16 mouse cellular contexts compared by ENCODE assay signal in genomic region chr1:131820887-131821328, GRCm38 (mm10). TPM values are rescaled to one million over a fixed set of nuclear protein-coding genes. Genes with fewer than 3 reads are reported as not detected.
DNase-seq lines count a peak whose midpoint lies in the region; ATAC-seq and TF ChIP-seq lines count a peak whose summit lies in the region.
"Had no signal": no experiment of that assay in that cellular context is flagged by ENCODE, and none has a peak within 500 bp of the region (broad histone marks: within the 10 kb centered on the region; RNA-seq: fewer than 3 reads in every experiment).

No protein-coding gene starts in this region.

- peak; percentile 58 for TF ChIP-seq EP300 in CH12.LX (IDR thresholded peaks at IDR 0.05; ENCODE audit: low read length)

- no peak for TF ChIP-seq CTCF in CH12.LX (conservative IDR thresholded peaks at IDR 0.05 in 1 of 2, IDR thresholded peaks at IDR 0.05 in 1 of 2; ENCODE audit: low read depth in 2 of 2, low read length in 2 of 2)

- peak; percentile 50; the same call in 1 of the 2 replicates for ATAC-seq in forebrain, embryonic 14.5 days
- ATAC-seq in limb, embryonic 12.5 days (ENCODE audit: insufficient number of reproducible peaks, insufficient read depth, low FRiP score, low TSS enrichment, low read depth): no peak
- ATAC-seq in limb, embryonic 14.5 days (ENCODE audit: low FRiP score, low read depth): peak; percentile 62; the same call in 1 of the 2 replicates
- no peak for ATAC-seq in kidney, embryonic 16.5 days (ENCODE audit: low FRiP score, low TSS enrichment)

- no peak for TF ChIP-seq POLR2A in CH12.LX (IDR thresholded peaks at IDR 0.05; ENCODE audit: low read depth, low read length)
- no peak for TF ChIP-seq POLR2A in limb, embryonic 14.5 days (IDR thresholded peaks at IDR 0.05; ENCODE audit: borderline replicate concordance, extremely low read depth, insufficient read depth, insufficient read length)

- dilution Hi-C loops in CH12.LX (cut with MboI; ENCODE audit: extremely low pct_ligation_motif_present, extremely low pct_unique_long_range_greater_than_20kb, low sequenced_read_pairs): no loop called here

- H3K27me3 ChIP-seq in forebrain, embryonic 14.5 days (replicated peaks; ENCODE audit: control insufficient read depth, insufficient read depth, low read length): no peaks in the 10 kb centered on the region
- H3K27me3 ChIP-seq in forebrain, embryonic 10.5 days (ENCODE audit: poor library complexity, severe bottlenecking): no peaks in the 10 kb centered on the region
- no peaks in the 10 kb centered on the region for H3K27me3 ChIP-seq in limb, embryonic 12.5 days
- no peaks in the 10 kb centered on the region for H3K27me3 ChIP-seq in limb, embryonic 10.5 days (ENCODE audit: low read depth, poor library complexity, severe bottlenecking)
- peaks cover 8% of the 10 kb centered on the region for H3K27me3 ChIP-seq in CH12.LX (replicated peaks)
- H3K27me3 ChIP-seq in limb, embryonic 14.5 days (ENCODE audit: control insufficient read depth, insufficient read depth, low read length): no peaks in the 10 kb centered on the region
- no peaks in the 10 kb centered on the region for H3K27me3 ChIP-seq in kidney, embryonic 16.5 days (ENCODE audit: insufficient read depth, low read length)
- H3K27me3 ChIP-seq: lung, embryonic 15.5 days had no signal

- no peaks in the 10 kb centered on the region for H3K79me2 ChIP-seq in CH12.LX (replicated peaks; ENCODE audit: control insufficient read depth, extremely low read depth, insufficient read depth, poor library complexity, severe bottlenecking)

- 59% methylated on average over 10 of the region's 10 CpGs for WGBS in forebrain, embryonic 14.5 days
- WGBS in forebrain, embryonic 10.5 days: 89% methylated on average over 10 of the region's 10 CpGs
- 77% methylated on average over 10 of the region's 10 CpGs for WGBS in limb, embryonic 12.5 days
- 88% methylated on average over 10 of the region's 10 CpGs for WGBS in limb, embryonic 10.5 days
- WGBS in limb, embryonic 14.5 days: 63% methylated on average over 10 of the region's 10 CpGs
- 75% methylated on average over 10 of the region's 10 CpGs for WGBS in kidney, embryonic 16.5 days

- H3K4me2 ChIP-seq in forebrain, embryonic 14.5 days (ENCODE audit: low read length): no peak overlapping the region
- H3K4me2 ChIP-seq in limb, embryonic 12.5 days: no peak overlapping the region
- no peak overlapping the region for H3K4me2 ChIP-seq in CH12.LX (ENCODE audit: insufficient read depth, low read depth, poor library complexity, severe bottlenecking)
- no peak overlapping the region for H3K4me2 ChIP-seq in limb, embryonic 14.5 days (replicated peaks; ENCODE audit: low read depth, low read length, severe bottlenecking)
- H3K4me2 ChIP-seq in kidney, embryonic 16.5 days (replicated peaks; ENCODE audit: low read depth, low read length): no peak overlapping the region
- H3K4me2 ChIP-seq: lung, embryonic 15.5 days had no signal

- H3K36me3 ChIP-seq in forebrain, embryonic 14.5 days (ENCODE audit: control insufficient read depth, insufficient read depth, low read length): no peaks in the 10 kb centered on the region
- H3K36me3 ChIP-seq in forebrain, embryonic 10.5 days (replicated peaks): no peaks in the 10 kb centered on the region
- no peaks in the 10 kb centered on the region for H3K36me3 ChIP-seq in limb, embryonic 12.5 days
- no peaks in the 10 kb centered on the region for H3K36me3 ChIP-seq in limb, embryonic 10.5 days
- H3K36me3 ChIP-seq in CH12.LX (replicated peaks in 1 of 2; ENCODE audit: control insufficient read depth in 1 of 2, insufficient read depth in 1 of 2, low read length in 1 of 2): no peaks in the 10 kb centered on the region
- no peaks in the 10 kb centered on the region for H3K36me3 ChIP-seq in limb, embryonic 14.5 days (ENCODE audit: control insufficient read depth, insufficient read depth, low read length)
- no peaks in the 10 kb centered on the region for H3K36me3 ChIP-seq in kidney, embryonic 16.5 days (ENCODE audit: insufficient read depth, low read length)
- H3K36me3 ChIP-seq: lung, embryonic 15.5 days had no signal

- H3K4me1 ChIP-seq in forebrain, embryonic 14.5 days (ENCODE audit: control insufficient read depth, insufficient read depth, low read length): no peaks in the 10 kb centered on the region
- no peaks in the 10 kb centered on the region for H3K4me1 ChIP-seq in forebrain, embryonic 10.5 days
- 0 out of 2 replicates have a peak, but pooled peaks cover 3% of the 10 kb centered on the region for H3K4me1 ChIP-seq in limb, embryonic 12.5 days (replicated peaks)
- peaks cover 19% of the 10 kb centered on the region for H3K4me1 ChIP-seq in limb, embryonic 10.5 days
- peaks cover 15 to 55% of the 10 kb centered on the region in 2 experiments for H3K4me1 ChIP-seq in CH12.LX (ENCODE audit: control insufficient read depth in 1 of 2, insufficient read depth in 2 of 2)
- no peaks in the 10 kb centered on the region for H3K4me1 ChIP-seq in limb, embryonic 14.5 days (ENCODE audit: control insufficient read depth, insufficient read depth, low read length)
- no peaks in the 10 kb centered on the region for H3K4me1 ChIP-seq in kidney, embryonic 16.5 days (ENCODE audit: insufficient read depth, low read length)
- H3K4me1 ChIP-seq: lung, embryonic 15.5 days had no signal

- no peak overlapping the region for H3K4me3 ChIP-seq in forebrain, embryonic 14.5 days (ENCODE audit: low read depth, low read length)
- H3K4me3 ChIP-seq in forebrain, embryonic 10.5 days: no peak overlapping the region
- H3K4me3 ChIP-seq in limb, embryonic 12.5 days (replicated peaks): no peak overlapping the region
- no peak overlapping the region for H3K4me3 ChIP-seq in limb, embryonic 10.5 days
- H3K4me3 ChIP-seq in CH12.LX (replicated peaks in 1 of 3; ENCODE audit: low read depth in 2 of 3, low read length in 2 of 3, poor library complexity in 1 of 3): no peak overlapping the region
- no peak overlapping the region for H3K4me3 ChIP-seq in limb, embryonic 14.5 days (replicated peaks; ENCODE audit: low read length)
- H3K4me3 ChIP-seq in kidney, embryonic 16.5 days (ENCODE audit: low read length): no peak overlapping the region
- H3K4me3 ChIP-seq: gastrocnemius, adult 2 months; lung, embryonic 15.5 days had no signal

- DNase-seq in forebrain, embryonic 14.5 days (ENCODE audit: low spot score): peak; percentile 68
- DNase-seq in forebrain, embryonic 10.5 days (ENCODE audit: extremely low spot score, low spot score): no peak
- DNase-seq in limb, embryonic 10.5 days (ENCODE audit: low spot score): no peak
- peak; percentile 67 for DNase-seq in CH12.LX (ENCODE audit: extremely low read depth)
- peak; percentile 48 for DNase-seq in limb, embryonic 14.5 days (ENCODE audit: low spot score)
- no peak for DNase-seq in retina, embryonic 14.5 days (ENCODE audit: low spot score)
- DNase-seq: cerebellum, adult 11 months; cerebellum, postnatal 36 days; gastrocnemius, adult 2 months; heart, adult 18-20 months; right cerebral cortex, postnatal 25 days had no signal

- no peak overlapping the region for H3K9ac ChIP-seq in forebrain, embryonic 14.5 days (ENCODE audit: low read length)
- no peak overlapping the region for H3K9ac ChIP-seq in limb, embryonic 12.5 days (replicated peaks)
- no peak overlapping the region for H3K9ac ChIP-seq in CH12.LX (ENCODE audit: insufficient read depth, low read depth)
- H3K9ac ChIP-seq in limb, embryonic 14.5 days (ENCODE audit: low read depth, low read length, severe bottlenecking): no peak overlapping the region
- no peak overlapping the region for H3K9ac ChIP-seq in kidney, embryonic 16.5 days (replicated peaks; ENCODE audit: low read length)
- H3K9ac ChIP-seq: lung, embryonic 15.5 days had no signal

- in situ Hi-C loops in CH12.LX (cut with MboI; ENCODE audit: low pct_ligation_motif_present, low pct_unique_long_range_greater_than_20kb, low sequenced_read_pairs): no loop called here

- no peaks in the 10 kb centered on the region for H3K9me3 ChIP-seq in forebrain, embryonic 14.5 days (replicated peaks; ENCODE audit: control insufficient read depth, low read length)
- 0 out of 2 replicates have a peak, but pooled peaks cover 6% of the 10 kb centered on the region for H3K9me3 ChIP-seq in forebrain, embryonic 10.5 days
- peaks cover 7% of the 10 kb centered on the region; the same call in 1 of the 2 replicates for H3K9me3 ChIP-seq in limb, embryonic 12.5 days
- H3K9me3 ChIP-seq in limb, embryonic 10.5 days (replicated peaks): no peaks in the 10 kb centered on the region
- peaks cover 7% of the 10 kb centered on the region for H3K9me3 ChIP-seq in CH12.LX (replicated peaks; ENCODE audit: low read length)
- H3K9me3 ChIP-seq in limb, embryonic 14.5 days (ENCODE audit: control insufficient read depth, low read length): no peaks in the 10 kb centered on the region
- no peaks in the 10 kb centered on the region for H3K9me3 ChIP-seq in kidney, embryonic 16.5 days (ENCODE audit: low read length)
- H3K9me3 ChIP-seq: lung, embryonic 15.5 days had no signal

- no peak for TF ChIP-seq RAD21 in CH12.LX (IDR thresholded peaks at IDR 0.05; ENCODE audit: low read depth, low read length)

- H3K27ac ChIP-seq in forebrain, embryonic 14.5 days (ENCODE audit: low read depth, low read length): no peak overlapping the region
- no peak overlapping the region for H3K27ac ChIP-seq in forebrain, embryonic 10.5 days
- peak overlapping the region; percentile 26; the same call in 1 of the 2 replicates for H3K27ac ChIP-seq in limb, embryonic 12.5 days
- no peak overlapping the region for H3K27ac ChIP-seq in limb, embryonic 10.5 days
- H3K27ac ChIP-seq in CH12.LX (ENCODE audit: insufficient read depth, low read depth): no peak overlapping the region
- H3K27ac ChIP-seq in limb, embryonic 14.5 days (replicated peaks; ENCODE audit: low read depth, low read length): no peak overlapping the region
- H3K27ac ChIP-seq in kidney, embryonic 16.5 days (ENCODE audit: low read length): no peak overlapping the region
- H3K27ac ChIP-seq: gastrocnemius, adult 2 months; kidney, postnatal 0 days; lung, embryonic 15.5 days had no signal

RNA-seq across cellular contexts. Expression of gene Slc41a1, which starts 6.4 kb away (rescaled TPM):
- polyA plus RNA-seq in forebrain, embryonic 14.5 days (2014; fragmentation: Nextera tagmentation; extraction: Ambion mirVana): 11.9 and 14.5 TPM in 2 replicates
- polyA plus RNA-seq in forebrain, embryonic 10.5 days (2016; fragmentation: Nextera tagmentation; extraction: Ambion mirVana): 11.2 and 11.3 TPM in 2 replicates
- 13.7 and 14.9 TPM in 2 replicates for polyA plus RNA-seq in limb, embryonic 12.5 days (2016; fragmentation: Nextera tagmentation; extraction: Ambion mirVana)
- 11.1 and 13.0 TPM in 2 replicates for polyA plus RNA-seq in limb, embryonic 10.5 days (2016; fragmentation: Nextera tagmentation; extraction: Ambion mirVana)
- total RNA-seq in CH12.LX (2012; rRNA removed) (8.8 and 10.4 TPM in 2 replicates), CH12.LX (2014; rRNA removed) (5.2 and 6.3 TPM in 2 replicates)
- polyA plus RNA-seq in CH12.LX (2012; ENCODE audit: insufficient read length, low read depth): 9.4 and 10.7 TPM in 2 replicates
- 27.0 and 43.4 TPM in 2 replicates for polyA plus RNA-seq in limb, embryonic 14.5 days (2012; rRNA removed)
- 13.3 and 15.3 TPM in 2 replicates for polyA plus RNA-seq in limb, embryonic 14.5 days (2014; fragmentation: Nextera tagmentation; extraction: Ambion mirVana)
- 16.0 and 16.1 TPM in 2 replicates for polyA plus RNA-seq in kidney, embryonic 16.5 days (2015; fragmentation: Nextera tagmentation; extraction: Ambion mirVana)

RNA-seq across cellular contexts. Expression of gene Pm20d1, which starts 23.7 kb away (rescaled TPM):
- 0.31 and 0.42 TPM in 2 replicates for polyA plus RNA-seq in forebrain, embryonic 14.5 days (2014; fragmentation: Nextera tagmentation; extraction: Ambion mirVana)
- 1.5 TPM in 2 replicates for polyA plus RNA-seq in forebrain, embryonic 10.5 days (2016; fragmentation: Nextera tagmentation; extraction: Ambion mirVana)
- 1.7 and 2.5 TPM in 2 replicates for polyA plus RNA-seq in limb, embryonic 12.5 days (2016; fragmentation: Nextera tagmentation; extraction: Ambion mirVana)
- 2.8 and 3.5 TPM in 2 replicates for polyA plus RNA-seq in limb, embryonic 10.5 days (2016; fragmentation: Nextera tagmentation; extraction: Ambion mirVana)
- total RNA-seq in CH12.LX (2012; rRNA removed) (0.17 and 0.29 TPM in 2 replicates), CH12.LX (2014; rRNA removed) (0.09 and 0.21 TPM in 2 replicates)
- 0.19 and 0.53 TPM in 2 replicates for polyA plus RNA-seq in CH12.LX (2012; ENCODE audit: insufficient read length, low read depth)
- 0.42 and 0.53 TPM in 2 replicates for polyA plus RNA-seq in limb, embryonic 14.5 days (2012; rRNA removed)
- polyA plus RNA-seq in limb, embryonic 14.5 days (2014; fragmentation: Nextera tagmentation; extraction: Ambion mirVana): 0.29 and 0.90 TPM in 2 replicates
- 4.2 and 5.0 TPM in 2 replicates for polyA plus RNA-seq in kidney, embryonic 16.5 days (2015; fragmentation: Nextera tagmentation; extraction: Ambion mirVana)
- total RNA-seq: monocyte, adult 5-6 weeks had no signal

RNA-seq across cellular contexts. Expression of gene Rab29, which starts 46.1 kb away (rescaled TPM):
- polyA plus RNA-seq in forebrain, embryonic 14.5 days (2014; fragmentation: Nextera tagmentation; extraction: Ambion mirVana): 8.2 and 9.3 TPM in 2 replicates
- polyA plus RNA-seq in forebrain, embryonic 10.5 days (2016; fragmentation: Nextera tagmentation; extraction: Ambion mirVana): 9.2 and 10.4 TPM in 2 replicates
- polyA plus RNA-seq in limb, embryonic 12.5 days (2016; fragmentation: Nextera tagmentation; extraction: Ambion mirVana): 14.5 and 14.7 TPM in 2 replicates
- polyA plus RNA-seq in limb, embryonic 10.5 days (2016; fragmentation: Nextera tagmentation; extraction: Ambion mirVana): 6.1 and 8.6 TPM in 2 replicates
- total RNA-seq in CH12.LX (2012; rRNA removed) (10.8 and 11.5 TPM in 2 replicates), CH12.LX (2014; rRNA removed) (16.4 and 17.8 TPM in 2 replicates)
- polyA plus RNA-seq in CH12.LX (2012; ENCODE audit: insufficient read length, low read depth): 14.8 and 15.6 TPM in 2 replicates
- 22.8 and 25.4 TPM in 2 replicates for polyA plus RNA-seq in limb, embryonic 14.5 days (2012; rRNA removed)
- 25.2 and 27.7 TPM in 2 replicates for polyA plus RNA-seq in limb, embryonic 14.5 days (2014; fragmentation: Nextera tagmentation; extraction: Ambion mirVana)
- polyA plus RNA-seq in kidney, embryonic 16.5 days (2015; fragmentation: Nextera tagmentation; extraction: Ambion mirVana): 20.1 and 21.6 TPM in 2 replicates

Comparison
In these comparisons a context has a peak if more than half of its experiments do, and no peak if none do; other contexts are left out.
1. ATAC-seq: peak in forebrain, embryonic 14.5 days (single experiment) and limb, embryonic 14.5 days (single experiment); none in limb, embryonic 12.5 days (single experiment) and kidney, embryonic 16.5 days (single experiment).
2. DNase-seq: peak in forebrain, embryonic 14.5 days (single experiment), CH12.LX (single experiment) and limb, embryonic 14.5 days (single experiment); none in forebrain, embryonic 10.5 days (single experiment), limb, embryonic 10.5 days (single experiment) and retina, embryonic 14.5 days (single experiment).